Mouse (Mus musculus) embryonic facial prominence, embryonic 14.5 days (tissue): ENCODE results near the gene Timp3. TPM values are rescaled to one million over a fixed set of nuclear protein-coding genes. Genes with fewer than 3 reads are reported as not detected.

ENCODE experiments used
- ATAC-seq: fragments of 200-750 bp; cut with Nextera tagmentation; 2 replicates; pipeline ENCODE4 v1.8.0; 2017; ENCODE audit warnings: low read depth, moderate number of reproducible peaks, moderate TSS enrichment
- DNase-seq: peaks from one replicate; pipeline ENCODE4 v3.0.0-alpha.2; 2015; ENCODE audit warnings: low spot score
- H3K27ac ChIP-seq: fragments of 300-500 bp; sonication (generic); replicated peaks from 2 replicates; pipeline ENCODE4 v1.5.1; 2014; ENCODE audit warnings: low read depth, mild to moderate bottlenecking, low read length, moderate library complexity
- H3K27me3 ChIP-seq: fragments of 300-500 bp; sonication (generic); replicated peaks from 2 replicates; pipeline ENCODE4 v1.6.1; 2014; ENCODE audit warnings: low read length; ENCODE audit not compliant: control insufficient read depth, insufficient read depth
- H3K36me3 ChIP-seq: fragments of 300-500 bp; sonication (generic); 2 replicates; pipeline ENCODE4 v1.6.1; 2014; ENCODE audit warnings: low read length, mixed read lengths; ENCODE audit not compliant: control insufficient read depth, insufficient read depth
- H3K4me1 ChIP-seq: fragments of 300-500 bp; sonication (generic); 2 replicates; pipeline ENCODE4 v1.6.1; 2014; ENCODE audit warnings: antibody characterized with exemption, low read length; ENCODE audit not compliant: control insufficient read depth, insufficient read depth
- H3K4me2 ChIP-seq: fragments of 300-500 bp; sonication (generic); 2 replicates; pipeline ENCODE4 v1.6.1; 2014; ENCODE audit warnings: low read depth, mild to moderate bottlenecking, low read length, moderate library complexity, mixed read lengths
- H3K4me3 ChIP-seq: fragments of 300-500 bp; sonication (generic); 2 replicates; pipeline ENCODE4 v1.5.1; 2014; ENCODE audit warnings: low read depth, mild to moderate bottlenecking, low read length
- H3K9ac ChIP-seq: fragments of 300-500 bp; sonication (generic); 2 replicates; pipeline ENCODE4 v1.6.1; 2014; ENCODE audit warnings: low read depth, mild to moderate bottlenecking, low read length, moderate library complexity, mixed read lengths
- H3K9me3 ChIP-seq: fragments of 300-500 bp; sonication (generic); 2 replicates; pipeline ENCODE4 v1.6.1; 2016; ENCODE audit warnings: low read length; ENCODE audit not compliant: control insufficient read depth
- WGBS: fragments of 180-500 bp; shearing (Covaris S2); extraction: QIAGEN DNeasy Blood & Tissue Kit; methylation state at CpG from one replicate; pipeline ENCODE4 v1.1.7; 2014; 5-methylcytosine and 5-hydroxymethylcytosine counted together
- polyA plus RNA-seq: library from polyadenylated mRNA; unstranded; fragments of >200 nt; fragmentation: Nextera tagmentation; extraction: Ambion mirVana; gene quantifications from 2 replicates; pipeline ENCODE4 v1.2.1, GENCODE M21; 2014

The Timp3 gene
- polyA plus RNA-seq, 1 experiment from 2014 or later = 77.5 TPM

DNA sequence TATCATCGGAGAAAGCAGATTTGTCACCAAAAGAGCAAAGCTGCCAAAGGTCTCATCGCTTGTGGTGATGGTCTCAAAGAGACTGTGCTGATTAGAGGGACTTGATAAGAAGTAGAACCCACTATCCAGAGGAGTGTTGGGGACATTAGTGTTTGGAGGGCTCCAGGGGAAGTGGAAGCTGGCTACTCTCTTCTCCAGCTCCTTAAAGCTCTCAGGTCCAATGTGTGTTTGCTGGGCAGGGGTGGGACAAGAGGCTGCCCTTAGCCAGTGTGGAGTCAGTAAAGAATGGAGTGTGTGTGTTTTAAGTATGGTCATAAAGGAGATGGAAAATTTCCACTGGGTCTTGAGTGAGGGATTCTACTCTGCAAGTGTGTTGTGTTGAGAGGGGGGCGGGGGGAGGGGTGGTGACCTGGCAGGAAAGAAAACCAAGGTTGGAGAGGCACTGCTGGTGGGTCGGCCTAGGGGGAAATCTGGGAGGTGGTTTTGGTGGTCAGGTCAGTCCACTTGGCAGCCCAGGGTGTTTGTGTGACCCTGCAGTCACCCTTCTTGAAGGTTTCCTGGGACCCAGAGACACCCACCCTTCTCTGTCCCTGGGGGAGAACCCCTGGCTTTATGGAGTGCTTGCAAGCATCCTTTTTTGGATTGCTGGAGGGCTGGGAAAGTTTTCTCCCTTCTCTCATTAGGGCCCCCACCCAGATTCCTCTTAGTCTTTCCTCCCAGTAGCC is 1.6 kb downstream of the Timp3 start:
- H3K4me1 ChIP-seq = peaks cover 11% of the 10 kb centered on the region
- WGBS = 26% methylated on average over 4 of the region's 4 CpGs
- H3K4me2 ChIP-seq = peak overlapping the region; percentile 81
- ATAC-seq (no peak), DNase-seq (no peak)
- peak overlapping the region; percentile 81 for H3K9ac ChIP-seq
- no peaks in the 10 kb centered on the region for H3K9me3 ChIP-seq
- peaks cover 6% of the 10 kb centered on the region; the same call in 1 of the 2 replicates for H3K36me3 ChIP-seq
- no peaks in the 10 kb centered on the region for H3K27me3 ChIP-seq
- peak overlapping the region; percentile 66 for H3K27ac ChIP-seq
- peak overlapping the region; percentile 62 for H3K4me3 ChIP-seq

GRCm38 (mm10) chr10:86302318-86302648 is 2.1 kb downstream of the Timp3 start:
- ATAC-seq = no peak
- H3K4me1 ChIP-seq = peaks cover 11% of the 10 kb centered on the region
- H3K9me3 ChIP-seq = no peaks in the 10 kb centered on the region
- peak overlapping the region; percentile 81 for H3K9ac ChIP-seq
- no peak for DNase-seq
- WGBS = 60% methylated on average over 4 of the region's 4 CpGs
- H3K36me3 ChIP-seq = peaks cover 9% of the 10 kb centered on the region; the same call in 1 of the 2 replicates
- no peaks in the 10 kb centered on the region for H3K27me3 ChIP-seq
- H3K4me3 ChIP-seq = peak overlapping the region; percentile 62
- H3K4me2 ChIP-seq = peak overlapping the region; percentile 81
- H3K27ac ChIP-seq = peak overlapping the region; percentile 66; the same call in 1 of the 2 replicates

GRCm38 (mm10) chr10:86302761-86303494 is 2.8 kb downstream of the Timp3 start:
- 0 out of 2 replicates have a peak, but pooled peaks have one; percentile 26 for ATAC-seq
- 16% methylated on average over 8 of the region's 8 CpGs for WGBS
- peak overlapping the region; percentile 45 for H3K9ac ChIP-seq
- peak overlapping the region; percentile 66; the same call in 1 of the 2 replicates for H3K27ac ChIP-seq
- H3K4me1 ChIP-seq = peaks cover 11% of the 10 kb centered on the region
- peaks cover 9% of the 10 kb centered on the region; the same call in 1 of the 2 replicates for H3K36me3 ChIP-seq
- H3K4me3 ChIP-seq = peak overlapping the region; percentile 62
- no peaks in the 10 kb centered on the region for H3K27me3 ChIP-seq
- peak; percentile 88 for DNase-seq
- H3K4me2 ChIP-seq = peak overlapping the region; percentile 81
- no peaks in the 10 kb centered on the region for H3K9me3 ChIP-seq

- ATAC-seq (no peak), DNase-seq (no peak)
- H3K27me3 ChIP-seq = no peaks in the 10 kb centered on the region
- peak overlapping the region; percentile 81 for H3K4me2 ChIP-seq
- 63% methylated on average over 2 of the region's 2 CpGs for WGBS
- H3K9ac ChIP-seq = no peak overlapping the region; the same call in 1 of the 2 replicates
- peaks cover 11% of the 10 kb centered on the region for H3K4me1 ChIP-seq
- no peak overlapping the region for H3K27ac ChIP-seq
- H3K9me3 ChIP-seq = no peaks in the 10 kb centered on the region
- H3K4me3 ChIP-seq = peak overlapping the region; percentile 62; the same call in 1 of the 2 replicates
- peaks cover 11% of the 10 kb centered on the region; the same call in 1 of the 2 replicates for H3K36me3 ChIP-seq
These were observed 3.3 kb downstream of the Timp3 start for GRCm38 (mm10) chr10:86303495-86303876.

DNA sequence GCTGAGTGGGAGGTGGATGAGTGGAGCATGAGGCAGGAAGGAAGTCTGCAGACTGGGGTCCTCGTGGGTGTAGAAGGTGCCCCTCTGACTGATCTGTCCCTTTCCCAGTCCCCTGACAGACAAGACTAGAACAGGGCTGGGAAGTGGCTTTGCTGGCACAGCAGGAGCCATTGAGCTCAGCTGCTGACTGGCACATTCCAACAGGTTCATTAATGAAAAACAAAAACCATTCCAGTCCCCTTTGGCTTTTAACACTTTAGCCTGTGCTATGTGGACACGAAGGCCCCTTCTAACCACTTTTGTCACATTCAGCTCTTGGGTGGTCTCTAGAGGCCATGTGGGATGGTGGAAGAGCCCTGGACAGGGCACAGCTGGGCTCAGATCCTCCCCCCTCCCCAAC is 4.4 kb downstream of the Timp3 start:
- Histone ChIP-seq H3K4me2 (no peak overlapping the region), H3K4me3 (no peak overlapping the region), H3K36me3 (peaks cover 11% of the 10 kb centered on the region; the same call in 1 of the 2 replicates), H3K27me3 (no peaks in the 10 kb centered on the region), H3K9ac (no peak overlapping the region), H3K4me1 (peaks cover 11% of the 10 kb centered on the region), H3K9me3 (no peaks in the 10 kb centered on the region), H3K27ac (no peak overlapping the region)
- no peak for ATAC-seq
- WGBS = 16% methylated on average over 2 of the region's 2 CpGs
- no peak for DNase-seq

- Histone ChIP-seq H3K9me3 (no peaks in the 10 kb centered on the region), H3K4me2 (no peak overlapping the region), H3K27ac (no peak overlapping the region), H3K36me3 (peaks cover 11% of the 10 kb centered on the region; the same call in 1 of the 2 replicates), H3K4me3 (no peak overlapping the region), H3K4me1 (peaks cover 11% of the 10 kb centered on the region), H3K9ac (no peak overlapping the region), H3K27me3 (no peaks in the 10 kb centered on the region)
- DNase-seq (no peak), ATAC-seq (no peak)
- 80% methylated on average over 4 of the region's 4 CpGs for WGBS
These were observed 7.1 kb downstream of the Timp3 start for GRCm38 (mm10) chr10:86307235-86307634.

GRCm38 (mm10) chr10:86310527-86310926 is 10.4 kb downstream of the Timp3 start:
- no peak overlapping the region for H3K9ac ChIP-seq
- DNase-seq (peak; percentile 68), ATAC-seq (peak; percentile 56; the same call in 1 of the 2 replicates)
- no peak overlapping the region for H3K27ac ChIP-seq
- H3K4me1 ChIP-seq = no peaks in the 10 kb centered on the region
- WGBS = 57% methylated on average over 6 of the region's 6 CpGs
- H3K9me3 ChIP-seq = no peaks in the 10 kb centered on the region
- H3K4me2 ChIP-seq = no peak overlapping the region
- peaks cover 15% of the 10 kb centered on the region; the same call in 1 of the 2 replicates for H3K36me3 ChIP-seq
- H3K27me3 ChIP-seq = no peaks in the 10 kb centered on the region
- H3K4me3 ChIP-seq = no peak overlapping the region

GRCm38 (mm10) chr10:86312976-86313375 is 12.8 kb downstream of the Timp3 start:
- H3K9me3 ChIP-seq = no peaks in the 10 kb centered on the region
- peaks cover 8% of the 10 kb centered on the region; the same call in 1 of the 2 replicates for H3K36me3 ChIP-seq
- no peak overlapping the region for H3K9ac ChIP-seq
- 93% methylated on average over 3 of the region's 3 CpGs for WGBS
- no peak overlapping the region for H3K4me3 ChIP-seq
- no peak for DNase-seq
- no peaks in the 10 kb centered on the region for H3K4me1 ChIP-seq
- no peaks in the 10 kb centered on the region for H3K27me3 ChIP-seq
- H3K4me2 ChIP-seq = no peak overlapping the region
- ATAC-seq = no peak
- no peak overlapping the region for H3K27ac ChIP-seq
